Mouse (Mus musculus) embryo, embryonic 9.5 days (tissue): ENCODE results near the gene Dpy30.
A peak's percentile ranks its signal among the peaks of the same experiment; 100 is the strongest.
"Not testable (repeated sequence)": the region's sequence is repeated elsewhere in the genome, so short reads cannot be mapped to it uniquely, and the experiment has no call there.

ENCODE experiments used
- DNase-seq: peaks from one replicate; pipeline ENCODE4 v3.0.0-alpha.2; 2017; ENCODE audit errors: extremely low spot score

The Dpy30 gene

DNA sequence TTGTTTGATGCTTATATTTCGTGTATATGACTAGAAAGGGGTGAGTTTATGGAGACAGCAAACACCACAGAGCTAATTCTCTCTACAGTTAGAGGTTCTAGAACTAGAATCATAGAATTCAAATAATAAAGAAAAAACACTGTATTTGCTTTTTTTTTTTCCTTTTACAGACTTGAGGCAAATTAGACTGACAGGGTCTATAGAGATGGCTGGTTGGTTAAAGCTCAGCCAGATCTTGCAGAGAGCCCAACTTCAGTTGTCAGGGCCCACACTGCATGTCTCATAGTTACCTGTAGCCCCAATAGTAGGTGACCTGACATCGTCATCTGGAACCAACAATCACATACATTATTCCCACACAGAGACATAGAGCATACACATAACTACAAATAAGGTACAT lies at the start of gene Dpy30:
Dpy30 (minus strand) TSS at position 101 of the 400 bp plus-strand sequence.
- DNase-seq, result no peak

DNA sequence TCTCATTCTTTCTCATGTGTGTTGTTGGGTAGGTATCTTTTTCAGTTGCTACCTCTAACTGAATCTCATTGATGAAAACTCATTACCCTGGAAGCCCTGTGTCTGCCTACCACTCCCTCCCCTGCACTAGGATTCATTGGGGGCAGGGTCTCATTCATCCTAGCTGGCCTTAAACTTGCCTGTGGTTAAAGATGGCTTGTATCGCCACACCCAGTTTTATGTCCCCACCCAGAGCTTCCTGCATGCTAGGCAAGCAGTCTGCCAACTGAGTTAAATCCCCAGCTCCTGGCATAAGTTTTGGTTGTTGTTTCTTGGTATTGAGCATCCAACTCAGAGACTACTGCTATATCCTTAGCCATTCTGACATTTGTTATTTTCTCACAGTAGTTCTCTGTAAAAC lies 39.8 kb upstream of the Dpy30 start:
- no peak for DNase-seq

DNA sequence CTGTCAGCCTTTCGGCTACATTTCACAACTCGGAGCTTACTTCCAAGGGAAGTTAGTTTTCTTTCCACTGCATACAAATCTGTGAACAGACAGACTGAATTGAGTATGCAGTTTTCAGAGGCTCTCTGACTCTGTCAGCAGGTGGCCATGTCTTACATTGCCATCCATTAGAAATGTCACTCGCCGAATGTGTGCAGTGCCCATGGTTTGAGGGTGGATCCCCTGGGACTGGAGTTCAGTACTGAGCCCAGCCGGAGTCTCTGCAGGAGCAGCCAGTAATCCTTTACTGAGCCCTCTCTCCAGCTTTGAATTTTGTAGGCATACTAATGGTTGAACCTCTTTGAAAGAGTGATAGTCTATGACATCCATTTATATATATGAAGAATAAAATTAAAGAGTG lies 17.4 kb upstream of the Dpy30 start:
- DNase-seq, result no peak

DNA sequence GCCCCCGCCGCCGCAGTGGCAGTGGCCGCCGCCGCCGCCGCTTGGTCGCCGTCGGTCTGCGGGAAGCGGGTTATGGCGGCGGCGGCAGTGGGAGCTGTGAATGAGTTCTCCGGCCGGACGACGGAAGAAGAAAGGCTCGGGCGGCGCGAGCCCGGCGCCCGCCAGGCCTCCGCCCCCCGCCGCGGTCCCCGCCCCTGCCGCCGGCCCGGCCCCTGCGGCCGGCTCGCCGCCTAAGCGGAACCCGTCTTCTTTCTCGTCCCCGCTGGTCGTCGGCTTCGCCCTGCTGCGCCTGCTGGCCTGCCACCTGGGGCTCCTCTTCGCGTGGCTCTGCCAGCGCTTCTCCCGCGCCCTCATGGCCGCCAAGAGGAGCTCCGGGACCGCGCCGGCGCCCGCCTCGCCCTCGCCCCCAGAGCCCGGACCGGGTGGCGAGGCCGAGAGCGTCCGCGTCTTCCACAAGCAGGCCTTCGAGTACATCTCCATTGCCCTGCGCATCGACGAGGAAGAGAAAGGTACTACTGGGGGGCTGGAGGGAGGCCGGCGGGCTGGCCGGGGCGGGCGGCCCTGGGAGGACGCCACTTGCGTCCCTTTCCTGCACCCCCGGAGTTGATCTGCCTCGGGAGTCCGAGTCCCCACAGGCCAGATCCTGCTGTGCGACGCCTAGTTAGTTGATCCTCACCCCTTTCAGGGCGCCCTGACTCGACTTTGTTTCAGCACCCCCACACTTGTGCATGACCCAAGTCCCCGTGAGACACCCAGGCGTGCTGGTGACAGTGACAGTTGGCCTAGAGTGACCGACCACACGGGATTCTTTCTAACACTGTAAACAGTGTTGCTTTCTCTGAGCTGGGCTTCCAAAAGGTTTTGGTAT lies 15.4 kb upstream of the Dpy30 start, which contains the start of gene Spast:
Spast (plus strand) TSS at position 51 of the 868 bp plus-strand sequence.
- DNase-seq, result no peak

DNA sequence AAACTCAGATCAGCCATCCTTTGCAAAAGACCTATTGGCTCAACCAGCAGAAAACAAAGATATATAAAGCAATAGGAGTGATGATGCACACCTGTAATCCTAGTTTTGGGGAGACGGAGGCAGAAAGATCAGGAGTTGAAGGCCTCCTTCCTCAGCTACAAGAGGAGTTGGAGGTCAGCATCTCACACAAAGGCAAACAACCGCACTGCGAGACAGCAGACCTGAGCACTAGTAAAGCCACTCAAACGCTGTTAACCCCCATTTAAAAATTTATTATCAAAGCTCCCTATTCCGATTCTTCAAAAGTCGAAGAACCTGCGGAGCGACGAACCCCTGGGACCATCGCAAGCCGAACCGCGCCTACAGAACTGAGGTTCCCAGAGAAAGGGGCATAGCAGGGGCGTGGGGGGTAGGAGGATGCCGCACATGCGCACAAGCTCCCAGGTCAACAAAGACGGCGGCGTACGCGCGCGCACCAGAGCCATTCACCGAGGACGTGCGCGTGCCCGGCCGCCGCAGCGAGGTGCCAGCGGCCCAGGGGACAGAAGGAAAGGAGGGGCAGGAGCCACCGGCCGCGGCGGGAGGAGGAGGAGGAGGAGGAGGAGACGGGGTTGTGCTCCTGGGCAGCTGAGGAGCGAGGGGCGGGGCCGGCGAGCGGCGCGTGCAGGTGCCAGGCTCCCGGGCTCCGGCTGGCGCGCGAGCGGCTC lies 14.6 kb upstream of the Dpy30 start:
- peak; percentile 97 for DNase-seq

DNA sequence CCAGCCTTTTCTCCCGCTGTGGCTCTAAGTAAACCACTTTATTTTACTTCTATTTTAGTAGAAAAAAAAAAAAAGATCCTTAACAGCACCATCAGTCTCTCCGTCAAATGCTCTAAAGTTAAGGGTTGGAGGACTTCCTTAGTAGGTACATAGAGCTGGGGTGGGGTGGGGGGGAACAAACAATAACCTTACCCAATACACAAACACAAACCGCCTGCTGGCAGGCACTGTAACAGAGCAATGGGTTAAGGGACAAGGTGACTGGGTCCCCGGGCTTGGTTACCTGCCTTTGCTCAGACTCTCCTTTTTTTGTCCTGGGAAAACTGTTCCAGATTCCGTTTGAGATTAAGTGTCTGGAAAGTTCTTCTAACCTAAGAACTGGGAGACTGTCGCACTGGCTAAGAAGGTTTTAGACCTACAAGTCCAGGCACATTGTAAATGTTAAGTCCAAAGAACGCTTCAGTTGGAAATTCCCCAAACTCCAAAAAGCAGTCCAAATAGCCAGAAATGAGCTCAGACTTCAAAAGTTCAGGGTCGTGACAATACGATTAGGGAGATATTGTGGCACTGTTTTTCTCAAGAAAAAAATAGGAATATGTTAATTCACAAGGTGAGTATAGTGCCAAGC lies 7.4 kb upstream of the Dpy30 start:
- no peak for DNase-seq

DNA sequence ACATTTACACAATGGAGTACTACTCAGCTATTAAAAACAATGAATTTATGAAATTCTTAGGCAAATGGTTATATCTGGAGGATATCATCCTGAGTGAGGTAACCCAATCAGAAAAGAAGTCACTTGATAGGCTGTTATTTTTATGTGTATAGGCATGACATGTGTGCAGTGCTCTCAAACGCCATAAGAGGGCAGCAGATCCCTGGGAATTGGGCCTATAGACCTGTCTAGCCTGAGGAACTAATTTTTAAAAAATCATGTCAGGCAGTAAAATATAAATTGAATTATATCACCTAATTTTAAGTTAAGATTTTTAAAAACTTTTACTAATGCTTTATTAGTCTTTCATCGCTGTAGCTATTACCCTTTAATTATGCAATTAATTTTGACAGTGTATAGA lies 4.4 kb upstream of the Dpy30 start:
- DNase-seq, result peak; percentile 44

DNA sequence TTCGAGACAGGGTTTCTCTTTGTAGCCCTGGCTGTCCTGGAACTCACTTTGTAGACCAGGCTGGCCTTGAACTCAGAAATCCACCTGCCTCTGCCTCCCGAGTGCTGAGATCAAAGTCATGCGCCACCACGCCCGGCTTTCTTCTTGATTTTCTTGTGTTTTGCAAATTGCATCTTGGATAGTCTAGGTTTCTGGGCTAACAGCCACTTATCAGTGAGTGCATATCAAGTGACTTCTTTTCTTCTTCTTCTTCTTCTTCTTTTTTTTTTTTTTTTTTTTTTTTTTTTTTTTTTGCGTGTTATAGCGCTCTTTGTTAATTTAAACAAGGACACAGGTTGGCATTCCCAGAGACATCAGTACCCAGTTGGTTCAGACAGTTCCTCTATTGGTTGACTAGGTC lies 3.5 kb upstream of the Dpy30 start:
- not testable (repeated sequence) for DNase-seq

DNA sequence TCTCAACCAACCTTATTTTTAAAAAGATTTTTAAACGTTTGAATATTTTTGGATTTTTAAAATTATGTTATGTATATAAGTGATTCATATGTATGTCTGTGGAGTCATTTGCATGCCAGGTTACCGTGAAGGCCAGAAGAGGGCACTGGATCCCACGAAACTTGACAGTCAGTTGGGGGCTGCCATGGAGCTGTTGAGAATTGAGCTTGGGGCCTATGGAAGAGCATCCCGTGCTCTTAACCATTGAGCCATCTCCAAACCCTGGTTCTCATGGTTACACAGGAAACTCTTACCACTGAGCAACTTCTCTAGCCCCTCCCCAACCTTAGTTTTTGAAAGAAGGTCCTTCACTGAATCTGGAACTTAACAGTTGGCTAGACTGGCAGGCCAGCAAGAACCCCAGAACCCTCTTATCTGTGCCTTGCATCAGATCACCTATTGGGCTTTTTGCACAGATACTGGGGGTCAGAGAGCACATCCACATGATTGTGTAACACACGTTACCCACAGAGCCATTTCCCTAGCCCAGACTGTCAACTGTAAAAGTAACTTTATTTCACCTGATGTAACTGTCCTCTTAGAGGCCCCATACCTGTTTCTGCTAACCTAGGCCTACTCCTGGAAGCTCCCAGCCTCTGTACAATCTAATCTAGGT lies 1.2 kb downstream of the Dpy30 start:
- DNase-seq, result no peak

DNA sequence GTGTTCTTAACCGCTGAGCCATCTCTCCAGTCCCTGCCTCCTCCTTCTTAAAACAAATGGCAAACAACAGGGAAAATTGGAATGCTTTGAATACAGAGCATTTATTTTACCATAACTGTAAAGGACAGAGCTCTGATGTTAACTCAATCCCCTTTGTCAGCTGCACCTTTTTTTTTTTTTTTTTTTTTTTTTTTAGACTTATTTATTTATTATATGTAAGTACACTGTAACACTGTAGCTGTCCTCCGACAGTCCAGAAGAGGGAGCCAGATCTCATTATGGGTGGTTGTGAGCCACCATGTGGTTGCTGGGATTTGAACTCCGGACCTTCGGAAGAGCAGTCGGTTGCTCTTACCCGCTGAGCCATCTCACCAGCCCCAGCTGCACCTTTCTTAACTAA lies 5.0 kb downstream of the Dpy30 start:
- no peak for DNase-seq

DNA sequence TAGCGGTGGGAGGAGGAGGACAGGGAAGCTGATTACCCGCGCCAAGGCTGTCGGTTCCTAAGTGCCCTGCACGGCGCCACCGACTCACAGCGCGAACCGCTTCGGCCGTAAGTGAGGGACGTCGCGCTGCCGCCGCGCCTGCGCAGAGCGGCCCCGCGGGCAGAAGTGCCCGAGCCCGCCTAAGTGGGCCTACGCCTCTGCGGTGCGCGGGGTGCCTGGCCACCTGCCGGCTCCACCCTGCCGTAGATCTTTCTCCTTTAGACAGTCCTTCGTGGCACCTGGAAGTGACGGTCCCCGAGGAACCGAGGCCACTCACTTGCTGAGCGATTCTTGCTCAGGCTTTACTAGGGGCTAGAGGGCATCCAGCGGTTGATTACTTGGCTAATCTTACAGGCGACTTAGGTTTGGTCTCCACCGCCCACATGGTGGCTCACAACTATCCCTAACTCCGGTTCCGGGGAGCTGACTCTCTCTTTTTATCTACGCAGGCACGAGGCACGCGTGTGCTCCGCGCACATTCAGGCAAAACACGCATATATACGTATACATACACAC lies 7.4 kb downstream of the Dpy30 start:
- peak; percentile 89 for DNase-seq

DNA sequence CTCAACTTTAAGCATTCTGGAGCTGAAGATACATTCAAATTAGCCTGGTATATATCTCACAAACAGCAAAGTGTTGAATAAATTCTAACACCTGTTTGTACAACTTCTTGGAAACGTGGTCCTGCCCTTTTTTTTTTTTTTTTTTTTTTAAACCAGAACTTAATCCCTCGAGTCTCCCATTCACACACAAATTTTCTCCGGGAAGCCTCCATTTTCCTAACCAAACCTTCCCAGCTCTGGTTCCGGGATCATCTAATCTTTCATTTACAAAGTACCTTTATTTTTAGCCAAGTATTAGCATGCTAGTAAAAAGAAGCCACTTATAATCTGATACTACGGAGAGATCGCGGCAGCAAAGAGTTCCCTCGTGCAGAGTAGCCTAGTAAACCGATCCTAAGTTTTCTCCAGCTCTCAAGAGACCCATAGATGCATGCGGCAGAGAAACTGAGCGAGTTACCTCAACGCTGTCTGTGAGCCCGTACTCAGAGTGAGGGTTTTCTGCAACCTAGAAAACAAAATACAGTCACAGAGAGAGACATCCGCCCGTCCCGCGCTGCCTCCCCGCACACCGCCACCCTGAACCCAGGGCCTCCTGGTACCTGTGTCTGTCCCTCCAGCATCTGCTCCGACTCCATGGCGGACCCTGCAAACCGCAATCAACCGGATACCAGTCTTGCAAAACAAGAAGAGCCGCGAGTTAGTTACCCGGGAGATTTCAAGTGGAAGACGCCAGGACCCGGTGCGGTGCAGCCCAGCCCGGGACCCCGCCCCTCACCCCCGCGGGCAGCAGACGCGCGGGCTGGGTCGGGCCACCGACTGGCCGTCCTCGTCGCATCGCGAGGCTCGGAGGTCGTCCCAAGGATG lies 8.1 kb downstream of the Dpy30 start:
- DNase-seq, result peak; percentile 22

DNA sequence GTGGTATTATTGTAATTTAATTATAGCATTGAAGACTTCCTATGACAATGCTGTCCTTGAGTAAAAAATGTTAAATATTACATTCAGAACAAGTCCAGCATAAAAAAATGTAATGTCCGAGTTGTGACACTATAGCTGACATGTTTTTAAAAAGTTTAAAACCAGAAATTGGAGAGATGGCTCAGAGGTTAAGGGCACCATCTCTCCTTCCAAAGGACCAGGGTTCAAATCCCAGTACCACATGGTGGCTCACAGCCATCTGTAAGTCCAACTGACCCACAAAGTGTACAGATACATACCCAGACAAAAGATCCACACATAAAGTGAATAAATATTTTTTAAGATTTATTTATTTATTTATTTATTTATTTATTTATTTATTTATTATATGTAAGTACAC lies 17.7 kb downstream of the Dpy30 start:
- DNase-seq, result no peak

DNA sequence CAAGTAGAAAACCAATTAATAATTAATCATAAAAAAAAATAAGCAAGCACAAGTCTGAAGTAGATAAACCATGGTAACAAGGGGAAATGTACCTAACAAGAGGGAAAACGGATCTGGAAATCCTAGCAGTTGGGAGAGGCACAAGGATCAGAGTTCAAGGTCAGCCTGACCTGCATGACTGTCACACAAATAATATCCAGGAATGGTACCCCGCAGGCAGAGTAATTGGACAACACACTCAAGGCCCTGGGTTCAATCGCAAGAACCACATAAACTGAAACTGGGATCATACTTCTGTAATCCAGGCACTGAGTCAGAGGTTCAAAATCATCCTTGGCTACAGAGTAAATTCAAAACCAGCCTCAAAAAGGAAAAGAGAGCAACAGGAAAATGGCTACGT lies 18.1 kb downstream of the Dpy30 start:
- no peak for DNase-seq

DNA sequence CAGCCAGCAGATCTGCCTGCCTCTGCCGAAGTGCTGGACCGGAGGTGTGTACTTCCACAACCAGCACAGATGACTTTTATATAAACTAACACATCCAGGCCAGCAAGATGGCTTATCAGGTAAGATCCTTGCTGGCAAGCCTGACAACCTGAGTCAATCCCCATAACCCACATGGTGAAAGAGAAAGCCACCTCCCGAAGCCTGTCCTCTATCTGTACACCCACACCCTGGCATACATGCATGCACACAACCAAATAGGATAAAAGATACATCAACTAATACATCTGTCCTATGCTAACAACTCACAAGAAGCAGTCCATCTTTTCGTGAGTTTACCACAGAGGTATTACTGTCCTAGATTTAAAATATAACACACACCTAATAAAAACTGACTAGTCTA lies 19.7 kb downstream of the Dpy30 start:
- DNase-seq, result no peak

DNA sequence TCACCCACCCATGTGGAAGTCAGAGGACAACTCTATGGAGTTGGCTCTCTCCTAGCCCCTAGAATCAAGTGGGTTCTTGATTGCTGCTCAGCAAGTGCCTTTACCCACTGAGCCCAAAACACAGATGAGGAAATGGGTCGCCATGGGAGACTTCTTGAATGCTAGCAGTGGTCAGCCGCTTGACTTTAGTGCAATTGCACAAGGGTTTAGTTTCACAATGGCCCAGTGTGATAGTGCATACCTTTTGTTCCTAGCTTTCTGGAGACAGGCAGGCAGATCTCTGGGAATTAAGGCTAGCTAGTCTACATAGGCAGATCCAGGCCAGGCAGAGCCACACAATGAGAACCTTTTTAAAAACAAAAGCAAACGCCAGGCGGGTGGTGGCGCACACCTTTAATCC lies 23.7 kb downstream of the Dpy30 start:
- DNase-seq, result no peak

DNA sequence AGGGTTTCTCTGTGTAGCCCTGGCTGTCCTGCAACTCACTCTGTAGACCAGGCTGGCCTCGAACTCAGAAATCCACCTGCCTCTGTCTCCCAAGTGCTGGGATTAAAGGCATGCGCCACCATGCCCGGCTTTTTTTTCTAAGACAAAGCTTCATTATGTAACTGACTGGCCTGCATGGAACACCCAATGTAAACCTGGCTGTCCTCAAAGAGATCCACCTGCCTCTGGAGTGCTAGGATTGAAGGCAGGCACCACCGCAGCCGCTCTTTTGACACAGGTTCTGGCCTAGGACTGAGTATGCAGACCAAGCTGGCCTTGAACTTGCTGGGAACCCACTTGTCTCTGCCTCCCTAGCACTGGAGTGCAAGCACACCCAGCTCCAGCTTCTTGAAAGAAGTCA lies 26.8 kb downstream of the Dpy30 start:
- not testable (repeated sequence) for DNase-seq

DNA sequence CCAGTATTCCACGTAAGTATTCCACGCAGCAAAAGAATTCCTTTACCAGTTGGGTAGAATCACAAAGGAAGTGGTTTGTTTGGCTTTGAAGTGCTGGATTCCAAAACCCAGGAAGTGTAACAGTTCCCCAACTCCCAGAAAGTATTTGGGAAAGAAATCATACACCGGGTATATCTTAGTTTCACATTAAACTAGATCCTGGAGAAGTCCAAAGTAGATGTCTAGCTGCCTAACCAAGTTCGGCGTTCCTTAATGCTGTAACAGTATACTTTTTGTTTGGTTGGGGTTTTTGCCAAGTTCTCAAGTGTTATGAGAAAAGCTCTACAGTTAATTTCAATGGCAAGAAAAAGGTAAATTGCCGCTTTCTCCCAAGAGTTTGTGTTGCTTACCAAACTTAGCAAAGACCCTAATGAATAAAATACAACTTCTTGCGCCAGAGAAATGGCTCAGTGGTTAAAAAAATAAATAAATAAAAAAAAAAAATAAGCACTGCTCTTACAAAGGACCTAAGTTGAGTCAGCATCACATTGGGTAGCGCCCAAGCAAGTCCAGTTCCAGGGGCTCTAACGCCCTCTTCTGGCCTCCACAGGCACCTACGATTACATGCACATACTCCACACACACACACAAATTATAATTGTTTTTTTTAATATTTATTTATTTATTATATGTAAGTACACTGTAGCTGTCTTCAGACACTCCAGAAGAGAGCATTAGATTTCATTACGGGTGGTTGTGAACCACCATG lies 27.5 kb downstream of the Dpy30 start:
- peak; percentile 26 for DNase-seq

DNA sequence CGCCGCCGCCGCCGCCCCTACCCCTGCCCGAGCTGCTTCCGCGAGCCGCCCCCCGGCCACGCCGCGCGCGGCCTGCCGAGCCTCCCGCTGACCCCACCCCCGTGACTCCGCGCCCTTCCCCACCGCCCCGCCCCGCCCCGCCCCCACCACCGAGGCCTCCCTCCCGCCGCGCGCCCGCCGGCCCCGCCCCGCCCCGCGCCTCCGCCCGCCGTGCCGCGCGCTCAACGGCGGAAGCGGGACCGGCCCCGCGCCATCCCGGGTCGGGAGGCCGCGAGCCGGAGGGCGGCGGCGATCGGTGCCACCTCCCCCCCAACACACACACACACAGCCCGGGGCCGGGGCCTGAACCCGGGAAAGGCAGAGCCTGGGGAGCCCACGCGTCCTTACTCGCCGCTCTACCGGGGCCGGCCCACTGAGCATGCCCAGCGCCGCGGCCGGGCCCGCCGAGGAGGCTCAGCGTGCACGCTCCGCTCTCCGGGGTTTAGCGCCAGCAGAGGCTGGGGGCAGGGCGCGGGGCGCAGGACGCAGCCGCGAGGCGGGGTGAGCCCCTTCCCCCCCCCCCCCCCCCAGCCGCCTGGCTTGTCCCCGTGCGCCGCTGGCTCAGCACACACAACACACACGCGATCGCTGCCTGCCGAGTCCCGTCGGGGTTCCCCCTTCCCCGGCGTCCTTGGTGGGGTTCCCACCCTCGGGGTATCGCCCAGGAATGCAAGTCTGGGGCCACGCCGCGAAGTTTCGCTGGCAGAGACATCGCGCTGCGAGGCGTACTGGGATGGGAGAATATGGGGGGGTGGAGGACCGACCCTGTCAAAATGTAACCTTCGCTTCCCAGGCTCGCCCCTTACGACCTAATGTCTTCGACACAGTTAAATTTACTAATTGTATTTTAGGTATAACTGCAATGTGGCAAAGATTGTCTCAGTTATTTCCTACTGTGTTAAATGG lies 28.4 kb downstream of the Dpy30 start, which contains the start of gene Memo1:
Memo1 (minus strand) TSS at position 496 of the 945 bp plus-strand sequence.
- peak; percentile 87 for DNase-seq
